Mouse (Mus musculus) small intestine, adult 2 months (tissue): ENCODE measurements around the gene Gpc6.

Experiments
- CTCF ChIP-seq: fragments of 200-500 bp; IDR thresholded peaks from 2 replicates; pipeline ENCODE4 v1.5.1; 2012; ENCODE audit warnings: low read depth, mild to moderate bottlenecking, control low read depth, inconsistent platforms, low read length, moderate library complexity, mixed read lengths; ENCODE audit not compliant: insufficient replicate concordance, insufficient read length; ENCODE audit errors: extremely low read depth
- POLR2A ChIP-seq: fragments of 200-500 bp; IDR thresholded peaks from 2 replicates; pipeline ENCODE4 v1.6.1; 2012; ENCODE audit warnings: low read depth, mild to moderate bottlenecking, control low read depth, inconsistent platforms, low read length, moderate library complexity

GRCm38 (mm10) chr14:117309997-117310520, 384.9 kb downstream of the Gpc6 start:
- TF ChIP-seq CTCF (no peak), POLR2A (no peak)
